Mouse (Mus musculus) MEL (cell line): ENCODE results near the gene Madd.

Source experiments
- CTCF ChIP-seq, 3 experiments: IDR thresholded peaks in 2 of 3; conservative IDR thresholded peaks in 1 of 3; 2 replicates each; pipeline ENCODE4 v1.5.1; 2011 to 2012; ENCODE audit warnings: low read length in 3 of 3, low read depth in 2 of 3, mild to moderate bottlenecking in 2 of 3, improper control_type of control experiment in 1 of 3, inconsistent platforms in 1 of 3, mixed read lengths in 1 of 3, moderate library complexity in 1 of 3; ENCODE audit not compliant: control insufficient read depth in 1 of 3, insufficient read depth in 1 of 3, poor library complexity in 1 of 3, severe bottlenecking in 1 of 3
- MAX ChIP-seq: IDR thresholded peaks from 2 replicates; pipeline ENCODE4 v1.6.1; 2011; ENCODE audit warnings: low read length, improper control_type of control experiment
- POLR2A ChIP-seq, 2 experiments: IDR thresholded peaks; 2 replicates each; pipeline ENCODE4 v1.6.1; 2011 to 2012; ENCODE audit warnings: low read length in 2 of 2, mild to moderate bottlenecking in 2 of 2, control low read depth in 1 of 2, improper control_type of control experiment in 1 of 2, low read depth in 1 of 2, moderate library complexity in 1 of 2; ENCODE audit not compliant: control insufficient read depth in 1 of 2, insufficient read depth in 1 of 2, poor library complexity in 1 of 2
- RCOR1 ChIP-seq: IDR thresholded peaks from 2 replicates; pipeline ENCODE4 v1.6.1; 2012; ENCODE audit warnings: low read depth, mild to moderate bottlenecking, inconsistent platforms, low read length, improper control_type of control experiment
- TBP ChIP-seq: IDR thresholded peaks from 2 replicates; pipeline ENCODE4 v1.8.0; 2011; ENCODE audit warnings: low read depth, low read length, improper control_type of control experiment
- USF1 ChIP-seq: IDR thresholded peaks from 2 replicates; pipeline ENCODE4 v1.6.1; 2014; ENCODE audit warnings: low read depth, mild to moderate bottlenecking, inconsistent platforms, low read length, improper control_type of control experiment, moderate library complexity

DNA sequence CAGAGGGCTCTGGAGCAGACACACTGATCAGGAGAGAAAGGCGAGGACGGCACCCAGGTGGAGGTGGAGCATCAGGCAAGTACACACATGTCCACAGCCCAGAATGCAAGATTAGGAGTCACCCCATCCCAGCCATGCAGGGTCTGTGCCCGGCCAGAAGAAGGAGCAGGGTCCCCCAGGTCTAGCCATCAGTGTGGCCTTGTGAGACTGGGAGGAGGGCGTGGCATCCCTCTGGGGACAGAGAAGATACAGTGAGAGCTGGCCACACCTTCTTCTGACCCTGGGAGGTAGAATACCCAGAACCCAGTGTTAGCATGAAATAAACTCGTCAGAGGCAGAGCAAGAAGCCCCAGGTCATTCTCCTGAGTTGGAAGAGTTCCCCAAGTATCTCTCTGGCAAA, 44.3 kb downstream of the Madd start:
- no peak for TF ChIP-seq RCOR1
- no peak for TF ChIP-seq MAX
- TF ChIP-seq POLR2A (IDR thresholded peaks at IDR 0.05; ENCODE audit: control insufficient read depth in 1 of 2, insufficient read depth in 1 of 2, low read depth in 1 of 2, low read length in 2 of 2, poor library complexity in 1 of 2), result no peak
- TF ChIP-seq CTCF (IDR thresholded peaks at IDR 0.05 in 2 of 3, conservative IDR thresholded peaks at IDR 0.05 in 1 of 3; ENCODE audit: control insufficient read depth in 1 of 3, insufficient read depth in 1 of 3, low read depth in 2 of 3, low read length in 3 of 3, poor library complexity in 1 of 3, severe bottlenecking in 1 of 3), result no peak
- no peak for TF ChIP-seq TBP
- TF ChIP-seq USF1, result no peak
